Mouse (Mus musculus): Measurements from ENCODE around the gene Bmp5. TPM values are rescaled to one million over a fixed set of nuclear protein-coding genes. Genes with fewer than 3 reads are reported as not detected.
"Not testable (repeated sequence)": the region's sequence is repeated elsewhere in the genome, so short reads cannot be mapped to it uniquely, and the experiment has no call there.

The Bmp5 gene
- total RNA-seq (2017): not detected in 2 replicates

DNA sequence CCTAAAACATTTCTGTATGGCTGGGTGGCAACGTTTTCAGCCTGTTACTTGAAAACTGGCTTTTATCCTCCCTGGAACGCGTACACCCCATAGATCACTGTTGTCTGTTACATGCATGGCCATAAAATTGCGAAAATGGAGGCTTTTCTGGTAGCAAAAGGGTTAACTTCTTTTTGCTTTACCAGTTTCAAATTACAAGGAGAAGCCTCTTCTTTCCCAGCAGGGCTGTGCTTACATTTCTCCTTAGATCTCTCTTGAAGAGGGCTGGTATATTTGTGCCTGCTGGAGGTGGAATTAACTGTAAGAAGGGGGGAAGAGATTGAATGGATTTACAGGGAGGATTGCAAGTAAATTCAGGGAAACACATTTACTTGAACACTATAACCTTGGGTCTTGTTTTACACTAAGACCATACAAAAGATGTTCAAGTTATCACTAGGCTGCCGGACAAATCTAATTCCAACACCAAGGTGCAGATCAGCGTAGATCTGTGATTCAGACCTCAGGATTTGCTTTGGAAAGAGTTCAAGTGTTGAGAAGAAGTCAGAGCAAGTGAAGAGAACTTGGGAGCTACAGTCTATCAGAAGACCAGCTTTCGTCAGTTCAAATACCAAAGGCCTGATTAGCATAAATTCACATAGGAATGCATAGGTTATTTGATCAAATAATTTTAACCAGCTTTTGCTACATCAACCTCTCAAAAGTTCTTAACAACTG is at the start of gene Bmp5:
Gene Bmp5, plus strand, starts transcription at position 236 of the 717 bp plus-strand sequence.
- no peak for ATAC-seq (replicated peaks; ENCODE audit: low read depth, poor library complexity, severe bottlenecking)

DNA sequence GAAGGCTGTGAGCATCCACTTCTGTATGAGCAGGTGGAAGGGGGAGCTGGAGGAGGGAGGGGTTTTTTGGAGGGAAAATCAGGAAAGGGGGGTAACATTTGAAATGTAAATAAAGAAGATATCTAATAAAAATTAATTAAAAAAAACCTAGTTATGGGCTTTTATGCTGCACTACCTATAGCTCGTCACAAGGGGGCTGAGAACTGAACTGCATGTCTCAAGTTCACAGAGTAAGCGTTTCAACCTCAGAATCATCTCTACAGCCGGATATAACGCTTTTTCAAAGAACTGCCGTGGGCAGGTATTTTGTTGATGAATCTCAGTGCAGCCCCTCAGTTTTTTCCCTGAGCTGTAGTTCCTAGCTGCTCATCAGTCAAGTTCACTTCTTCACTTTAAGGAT is 15.1 kb upstream of the Bmp5 start:
- ATAC-seq (replicated peaks; ENCODE audit: low read depth, poor library complexity, severe bottlenecking): peak; percentile 68; the same call in 1 of the 2 replicates

DNA sequence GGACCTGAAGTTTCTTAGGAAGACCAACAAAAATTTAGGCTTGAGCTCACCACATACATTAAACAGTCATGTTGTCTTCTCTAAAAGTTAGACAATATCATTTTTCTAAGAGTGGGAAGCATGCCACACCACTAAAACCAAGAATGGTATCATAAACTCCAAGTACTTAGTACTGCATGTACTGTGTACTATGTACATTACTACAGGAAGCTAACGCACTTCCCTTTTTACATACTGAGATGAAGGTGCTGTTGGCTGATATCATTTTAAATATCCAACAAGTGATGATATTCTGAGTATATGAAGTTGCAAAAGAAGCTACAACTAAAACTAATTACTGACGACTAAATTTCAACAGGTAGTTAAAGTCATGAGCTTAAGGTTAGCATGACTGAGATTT is 13.6 kb upstream of the Bmp5 start:
- no peak for ATAC-seq (replicated peaks; ENCODE audit: low read depth, poor library complexity, severe bottlenecking)

DNA sequence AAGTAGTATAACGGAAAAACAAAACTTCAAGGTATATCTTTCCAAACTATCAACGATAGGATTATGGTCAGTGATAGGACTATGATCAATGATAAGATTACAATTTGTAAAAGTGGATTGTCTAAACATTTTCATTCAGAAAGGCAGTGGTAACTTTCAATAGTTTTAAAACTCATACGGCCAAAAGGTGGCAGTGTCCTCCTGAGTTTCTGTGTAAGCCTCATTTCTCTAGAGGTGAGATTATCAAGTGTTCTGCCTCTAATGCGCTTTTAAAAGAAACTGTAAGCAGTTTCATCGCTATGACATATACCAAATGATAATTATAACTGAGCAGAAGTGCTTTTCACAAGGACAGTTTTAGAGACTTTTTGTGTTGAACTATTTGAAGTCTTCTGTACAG is 12.7 kb upstream of the Bmp5 start:
- 0 out of 2 replicates have a peak, but pooled peaks have one; percentile 42 for ATAC-seq (replicated peaks; ENCODE audit: low read depth, poor library complexity, severe bottlenecking)

DNA sequence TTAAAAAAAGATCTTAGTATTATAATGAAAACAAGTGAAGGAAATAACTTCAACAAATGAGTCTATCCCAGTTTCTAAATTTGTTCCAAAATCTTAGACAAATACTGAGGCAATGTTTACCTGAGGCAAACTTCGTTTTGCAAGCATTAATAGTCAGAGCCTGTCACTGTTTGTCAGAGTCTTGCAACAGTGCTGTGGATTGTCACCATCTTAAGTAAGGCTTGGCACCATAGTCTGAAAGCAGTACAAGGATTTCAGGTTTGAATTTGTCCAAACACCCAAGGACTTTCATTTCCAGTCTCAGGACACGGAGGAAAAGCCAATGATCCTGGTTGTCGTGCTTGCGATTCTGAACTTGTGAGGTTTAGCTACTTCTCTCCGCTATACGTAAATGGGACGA is 10.4 kb upstream of the Bmp5 start:
- no peak for ATAC-seq (replicated peaks; ENCODE audit: low read depth, poor library complexity, severe bottlenecking)

DNA sequence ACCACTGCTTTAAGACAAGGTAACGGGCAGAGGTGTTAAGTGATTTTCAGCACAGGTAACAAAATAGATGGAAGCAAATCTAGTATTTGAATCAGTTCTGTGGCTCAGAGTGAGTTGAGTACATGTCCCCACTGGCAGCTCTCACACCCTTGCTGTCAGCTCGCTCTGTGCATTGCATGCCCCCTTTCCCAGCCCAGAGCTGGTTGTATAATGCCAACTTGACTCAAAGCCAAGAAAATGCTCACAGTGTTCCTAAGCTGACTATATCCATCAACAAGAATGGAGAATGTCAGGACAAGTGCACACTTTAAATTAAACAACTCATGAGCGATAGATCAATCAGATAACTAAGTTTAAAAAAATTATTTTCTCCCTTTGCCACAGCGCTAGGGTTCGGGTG is 8.6 kb upstream of the Bmp5 start:
- ATAC-seq (replicated peaks; ENCODE audit: low read depth, poor library complexity, severe bottlenecking): no peak

DNA sequence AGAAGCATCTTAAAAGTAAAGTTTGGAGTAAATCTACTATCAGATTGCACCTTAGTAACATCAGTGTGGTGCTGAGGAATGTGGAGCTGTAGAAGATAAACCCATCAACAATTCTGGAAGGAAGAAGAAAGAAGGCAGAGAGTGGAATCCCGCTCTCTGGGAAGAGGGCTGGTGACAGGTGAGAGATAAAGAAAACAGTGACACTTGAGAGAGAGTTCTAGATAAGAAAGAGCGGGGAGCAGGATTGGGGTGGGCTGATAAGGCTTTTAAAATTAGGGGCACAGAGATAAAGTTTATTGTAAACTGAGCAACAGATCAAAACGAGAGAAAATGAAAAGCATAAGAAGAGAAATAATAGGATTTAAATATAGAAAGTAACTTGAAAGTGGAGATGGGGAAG is 6.1 kb upstream of the Bmp5 start:
- ATAC-seq (replicated peaks; ENCODE audit: low read depth, poor library complexity, severe bottlenecking): no peak

DNA sequence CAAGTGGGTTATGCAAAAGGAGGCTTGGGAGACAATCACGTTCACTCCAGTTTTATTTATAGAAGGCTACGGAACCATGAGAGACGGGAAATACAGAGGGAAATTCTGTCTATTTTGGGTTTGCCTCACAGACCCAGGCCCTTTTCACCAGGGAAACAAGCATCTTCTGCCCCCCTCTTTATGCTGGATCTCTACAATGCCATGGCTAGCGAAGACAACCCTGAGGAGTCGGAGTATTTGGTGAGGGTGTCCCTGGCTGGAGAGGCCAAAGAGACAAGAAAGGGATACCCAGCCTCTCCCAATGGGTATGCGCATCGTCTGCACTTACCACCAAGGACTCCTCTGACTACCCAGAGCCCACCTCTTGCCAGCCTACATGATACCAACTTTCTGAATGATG is 989 bp downstream of the Bmp5 start:
- no peak for ATAC-seq (replicated peaks; ENCODE audit: low read depth, poor library complexity, severe bottlenecking)

DNA sequence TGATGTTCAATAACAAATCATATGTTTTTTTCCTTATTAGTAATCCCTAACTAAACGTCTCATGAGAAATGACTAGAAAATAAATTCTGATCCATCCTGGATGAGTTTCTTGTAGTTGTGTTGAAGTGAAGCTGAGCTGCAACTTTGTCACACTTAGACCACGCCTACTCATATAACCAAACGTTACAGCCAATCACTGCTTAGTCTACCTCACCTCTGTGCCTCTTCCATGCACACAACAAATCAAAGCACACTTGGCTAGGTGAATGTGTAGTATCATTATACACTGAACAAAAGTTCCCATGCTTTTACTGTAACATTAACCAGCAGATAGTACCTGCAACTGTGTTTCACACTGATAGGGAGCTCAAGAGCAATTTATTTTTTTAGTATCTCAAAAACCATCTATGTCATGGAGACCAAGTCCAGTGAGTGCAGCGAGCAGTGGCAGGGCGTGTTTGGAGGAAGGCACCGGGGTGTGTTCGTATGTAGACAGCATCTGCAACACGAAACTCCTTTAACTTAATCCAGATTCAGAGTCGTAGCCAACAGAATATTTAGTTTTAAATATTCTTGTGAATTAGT is 3.7 kb downstream of the Bmp5 start:
- no peak for ATAC-seq (replicated peaks; ENCODE audit: low read depth, poor library complexity, severe bottlenecking)

DNA sequence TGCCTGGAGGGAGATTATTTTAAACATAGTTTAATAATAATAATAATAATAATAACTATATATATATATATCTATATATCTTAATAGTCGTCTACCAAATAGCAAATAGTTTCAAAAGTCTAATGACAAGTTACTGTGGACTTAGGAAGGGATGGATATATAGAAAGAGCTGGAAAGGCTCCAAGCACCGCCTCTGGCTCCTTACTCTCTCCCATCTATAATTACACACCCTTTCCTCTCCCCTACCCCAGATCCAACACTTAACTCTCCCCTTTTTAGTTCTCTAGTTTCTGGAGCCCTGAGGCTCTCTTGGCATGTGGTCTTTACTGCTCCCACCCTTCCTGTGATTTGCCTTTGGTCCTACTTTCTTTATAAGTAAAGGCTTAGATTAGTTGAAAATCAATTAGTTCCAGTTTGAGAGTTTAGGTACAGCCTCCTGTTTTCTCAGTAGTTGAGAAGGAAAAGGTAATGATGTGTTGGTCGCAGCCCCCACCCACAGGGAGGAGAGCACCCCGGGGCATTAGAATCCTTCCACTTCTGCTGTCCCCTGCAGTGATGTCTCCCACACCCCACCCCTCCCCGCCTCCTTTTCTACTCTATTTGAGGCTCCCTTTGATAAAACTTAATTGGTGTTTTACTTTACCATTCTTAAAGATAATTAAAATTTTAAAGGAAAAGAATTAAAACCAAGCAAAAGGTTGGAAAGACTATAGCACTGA is 5.6 kb downstream of the Bmp5 start:
- ATAC-seq (replicated peaks; ENCODE audit: low read depth, poor library complexity, severe bottlenecking): no peak

DNA sequence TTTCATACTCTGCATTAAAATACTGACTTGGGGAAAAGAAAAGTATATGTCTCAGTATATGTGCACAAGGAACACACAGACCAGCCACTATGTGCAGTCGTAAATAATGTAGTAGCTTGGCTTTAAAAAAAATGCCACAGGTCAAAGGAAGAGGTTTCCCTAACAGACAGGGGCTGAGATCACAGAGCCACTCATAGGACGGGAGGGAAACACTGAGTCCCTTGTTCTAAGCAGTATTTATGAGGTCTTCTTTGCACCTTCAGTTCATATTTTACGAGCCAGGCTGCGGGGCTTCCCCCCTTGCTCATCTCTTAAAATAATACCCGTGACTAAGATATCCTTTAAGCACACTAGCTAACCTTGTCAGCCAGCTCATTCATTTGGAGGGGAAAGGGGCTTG is 6.4 kb downstream of the Bmp5 start:
- no peak for ATAC-seq (replicated peaks; ENCODE audit: low read depth, poor library complexity, severe bottlenecking)

DNA sequence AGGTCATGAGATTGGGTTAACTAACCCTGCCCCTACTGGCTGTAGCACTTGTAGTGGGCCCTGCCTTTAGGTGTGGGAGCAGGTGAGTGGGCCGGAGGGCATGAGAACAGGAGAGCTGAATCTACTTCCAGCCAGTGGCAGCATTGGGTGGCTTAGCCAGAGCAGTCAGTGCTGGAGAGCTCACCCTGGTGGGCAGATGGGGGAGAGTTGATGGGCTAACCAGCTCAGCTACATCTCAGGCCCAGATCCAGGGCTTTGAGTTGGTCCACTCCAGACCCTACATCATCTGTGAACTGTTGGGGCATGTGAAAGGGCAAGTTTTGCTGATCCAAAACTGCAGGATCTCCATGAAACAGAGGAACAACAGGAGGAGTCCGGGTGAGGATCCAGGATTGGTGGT is 8.4 kb downstream of the Bmp5 start:
- ATAC-seq (replicated peaks; ENCODE audit: low read depth, poor library complexity, severe bottlenecking): no peak

DNA sequence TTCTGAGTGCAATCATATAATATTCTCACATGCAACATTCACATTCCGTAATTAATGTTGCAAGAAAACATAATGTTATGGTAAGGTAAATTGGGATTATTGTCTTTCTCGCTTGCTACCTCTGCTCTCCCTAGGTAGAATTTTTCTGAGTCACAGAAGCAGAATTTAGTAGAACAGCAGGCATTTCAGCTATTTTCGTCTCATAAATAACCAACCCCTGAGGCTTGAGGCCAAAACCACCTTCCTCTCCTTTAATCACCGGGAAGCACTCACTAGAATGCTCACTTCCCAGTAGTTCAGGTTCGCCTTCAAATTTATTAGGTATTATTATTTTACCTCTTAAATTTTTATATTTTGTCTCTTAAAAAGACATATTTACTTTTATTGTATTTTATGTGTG is 10.8 kb downstream of the Bmp5 start:
- ATAC-seq (replicated peaks; ENCODE audit: low read depth, poor library complexity, severe bottlenecking): no peak

DNA sequence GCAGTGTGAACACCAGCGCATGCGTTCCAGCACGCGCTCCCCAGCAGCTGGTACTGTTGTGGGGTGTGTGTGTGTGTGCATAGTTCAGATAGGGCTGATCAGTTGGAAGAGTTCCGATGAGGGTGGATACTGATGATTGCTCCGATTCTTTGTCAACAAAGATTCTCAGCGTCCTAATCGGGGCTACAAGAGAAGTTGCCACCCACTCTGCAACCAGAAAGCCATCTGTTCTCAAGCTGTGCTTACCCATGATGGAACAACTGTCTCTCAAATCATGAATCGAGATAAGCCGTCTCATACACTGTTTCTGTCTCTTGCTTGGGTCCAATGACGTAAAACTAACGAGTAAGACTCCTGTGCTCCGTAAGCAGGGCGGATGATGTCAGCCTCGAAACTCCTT is 12.0 kb downstream of the Bmp5 start:
- ATAC-seq (replicated peaks; ENCODE audit: low read depth, poor library complexity, severe bottlenecking): no peak

DNA sequence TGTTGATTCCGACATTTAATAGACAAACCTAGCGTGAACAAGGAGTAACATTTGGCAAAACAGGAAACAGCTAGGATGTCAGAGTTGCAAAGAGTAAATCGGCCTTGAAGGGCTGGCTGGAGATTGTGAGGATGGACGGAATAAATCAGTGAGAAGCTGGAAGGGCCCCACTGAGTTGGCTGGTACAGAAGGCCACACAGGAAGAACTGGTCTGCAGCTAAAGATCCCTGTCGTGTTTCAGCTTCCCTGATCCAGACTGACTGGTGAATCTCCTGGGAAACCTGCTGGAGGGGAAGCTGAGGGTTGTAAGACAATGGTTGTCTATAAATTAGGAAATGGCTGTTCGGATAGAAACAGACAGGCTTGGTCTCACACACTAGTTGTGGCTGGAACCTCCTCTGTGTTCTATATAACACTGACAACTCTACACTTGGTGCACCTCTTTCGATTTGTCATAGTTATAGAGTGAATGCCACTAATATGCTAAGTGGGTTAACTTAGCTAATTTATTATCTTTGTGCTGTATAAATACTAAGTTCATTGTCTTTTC is 14.8 kb downstream of the Bmp5 start:
- no peak for ATAC-seq (replicated peaks; ENCODE audit: low read depth, poor library complexity, severe bottlenecking)

DNA sequence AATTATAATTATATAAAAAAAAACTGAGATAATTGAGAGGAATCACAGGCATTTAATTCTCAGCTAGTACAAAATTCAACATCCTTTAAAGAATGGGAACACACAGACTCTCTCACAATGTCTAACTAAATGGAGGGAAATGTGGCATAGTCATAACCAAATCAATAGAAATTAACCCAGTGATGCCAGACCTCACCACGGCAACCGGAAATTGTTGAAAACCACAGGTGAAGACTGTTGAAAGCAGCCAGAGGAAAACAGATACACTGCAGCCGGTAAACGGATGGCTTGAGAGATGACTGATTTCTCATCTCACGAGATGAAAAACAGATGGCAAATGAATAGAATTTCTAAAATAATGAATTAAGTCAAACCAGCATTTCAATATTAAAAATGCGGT is 29.8 kb downstream of the Bmp5 start:
- no peak for ATAC-seq (replicated peaks; ENCODE audit: low read depth, poor library complexity, severe bottlenecking)

DNA sequence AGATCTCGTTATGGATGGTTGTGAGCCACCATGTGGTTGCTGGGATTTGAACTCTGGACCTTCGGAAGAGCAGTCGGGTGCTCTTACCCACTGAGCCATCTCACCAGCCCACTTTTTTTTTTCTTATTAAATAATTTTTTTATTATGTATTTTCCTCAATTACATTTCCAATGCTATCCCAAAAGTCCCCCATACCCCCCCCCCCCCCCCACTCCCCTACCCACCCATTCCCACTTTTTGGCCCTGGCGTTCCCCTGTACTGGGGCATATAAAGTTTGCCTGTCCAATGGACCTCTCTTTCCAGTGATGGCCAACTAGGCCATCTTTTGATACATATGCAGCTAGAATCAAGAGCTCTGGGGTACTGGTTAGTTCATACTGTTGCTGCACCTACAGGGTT is 33.0 kb downstream of the Bmp5 start:
- ATAC-seq (replicated peaks; ENCODE audit: low read depth, poor library complexity, severe bottlenecking): not testable (repeated sequence)

DNA sequence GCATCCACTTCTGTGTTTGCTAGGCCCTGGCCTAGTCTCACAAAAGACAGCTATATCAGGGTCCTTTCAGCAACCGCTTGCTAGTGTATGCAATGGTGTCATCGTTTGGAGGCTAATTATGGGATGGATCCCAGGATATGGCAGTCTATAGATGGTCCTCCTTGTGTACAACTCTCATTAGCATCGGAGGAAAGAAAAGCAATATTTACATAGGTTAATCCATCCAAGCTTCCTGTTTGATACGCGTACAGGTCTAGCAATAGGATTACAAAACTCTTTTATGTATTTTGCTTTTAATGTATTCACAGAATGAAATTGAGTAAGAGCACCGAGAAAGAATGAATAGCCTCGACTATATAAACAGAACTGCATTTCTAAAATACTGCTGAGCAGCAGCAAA is 33.5 kb downstream of the Bmp5 start:
- no peak for ATAC-seq (replicated peaks; ENCODE audit: low read depth, poor library complexity, severe bottlenecking)

DNA sequence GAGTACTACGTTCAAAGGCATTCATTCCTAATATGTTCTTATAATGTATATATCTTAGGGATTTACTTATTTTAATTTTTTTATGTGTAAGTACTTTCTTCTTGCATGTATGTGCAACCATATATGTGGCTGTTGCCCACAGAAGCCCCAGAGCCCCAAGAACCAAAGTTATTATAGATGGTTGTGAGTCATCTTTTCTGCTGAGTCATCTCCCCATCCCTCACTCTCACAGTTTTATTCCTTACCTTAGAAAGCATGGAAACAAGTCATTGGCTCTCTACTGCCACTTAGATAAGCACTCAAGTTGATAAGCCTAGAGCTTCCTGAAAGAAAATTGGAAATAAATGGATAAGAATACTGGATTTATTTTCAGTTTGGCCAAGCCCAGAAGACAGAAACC is 40.0 kb downstream of the Bmp5 start:
- ATAC-seq (replicated peaks; ENCODE audit: low read depth, poor library complexity, severe bottlenecking): no peak

DNA sequence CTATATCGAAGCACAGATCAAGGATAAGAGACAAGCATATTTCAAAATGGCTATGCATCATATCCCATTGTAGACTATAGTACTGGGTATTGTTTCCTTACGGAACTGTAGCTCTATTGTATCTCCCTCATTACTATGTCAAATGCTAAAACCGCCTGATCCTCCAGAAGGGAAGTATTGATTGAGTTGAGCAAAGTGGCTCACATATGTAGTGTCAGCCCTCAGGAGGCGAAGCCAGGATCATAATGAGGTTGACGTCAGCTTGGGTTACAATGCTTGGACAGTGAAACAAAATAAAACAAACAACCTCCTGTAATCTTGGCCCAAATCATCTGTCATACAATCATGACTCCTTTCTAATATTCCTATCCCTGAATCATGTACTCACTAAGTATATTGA is 43.2 kb downstream of the Bmp5 start:
- ATAC-seq (replicated peaks; ENCODE audit: low read depth, poor library complexity, severe bottlenecking): no peak

DNA sequence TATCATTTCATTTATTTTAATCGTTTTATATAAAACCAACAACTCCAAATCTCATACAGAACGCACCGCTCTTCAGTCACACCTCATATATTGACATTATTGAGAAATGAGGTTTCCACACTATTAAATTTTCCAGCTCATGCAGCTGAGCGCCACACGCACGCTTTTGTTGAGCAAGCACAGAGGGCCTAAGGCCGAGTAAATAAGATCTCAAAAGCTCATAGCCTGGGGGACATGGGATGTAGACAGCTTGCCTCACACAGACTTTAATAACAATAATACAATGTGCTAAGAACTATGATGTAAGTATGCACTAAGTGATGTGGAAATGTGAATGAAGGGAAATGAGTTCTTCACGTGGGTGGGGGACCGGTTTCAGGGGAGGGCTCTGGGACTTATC is 57.3 kb downstream of the Bmp5 start:
- no peak for ATAC-seq (replicated peaks; ENCODE audit: low read depth, poor library complexity, severe bottlenecking)

Measured in common myeloid progenitor, adult 5-6 weeks (primary cell).